Mouse (Mus musculus) liver, embryonic 11.5 days (tissue): ENCODE results near the gene Hoxa7. TPM values are rescaled to one million over a fixed set of nuclear protein-coding genes. Genes with fewer than 3 reads are reported as not detected.
A peak's percentile ranks its signal among the peaks of the same experiment; 100 is the strongest.

ENCODE experiments used
- ATAC-seq: fragments of 200-750 bp; cut with Nextera tagmentation; replicated peaks from 2 replicates; pipeline ENCODE4 v1.8.0; 2017; ENCODE audit warnings: moderate number of reproducible peaks, mild to moderate bottlenecking, moderate TSS enrichment, moderate library complexity; ENCODE audit not compliant: low FRiP score
- DNase-seq: peaks from one replicate; pipeline ENCODE4 v3.0.0-alpha.2; 2017; ENCODE audit warnings: low spot score
- H3K27ac ChIP-seq: fragments of 300-500 bp; sonication (generic); 2 replicates; pipeline ENCODE4 v1.5.1; 2014; ENCODE audit warnings: mild to moderate bottlenecking, low read depth, low read length, control low read depth
- H3K27me3 ChIP-seq: fragments of 300-500 bp; sonication (generic); replicated peaks from 2 replicates; pipeline ENCODE4 v1.6.1; 2014; ENCODE audit warnings: low read length, mixed read lengths; ENCODE audit not compliant: control insufficient read depth, insufficient read depth
- H3K36me3 ChIP-seq: fragments of 300-500 bp; sonication (generic); 2 replicates; pipeline ENCODE4 v1.6.1; 2014; ENCODE audit warnings: mild to moderate bottlenecking, low read length, moderate library complexity, mixed read lengths; ENCODE audit not compliant: control insufficient read depth, insufficient read depth
- H3K4me1 ChIP-seq: fragments of 300-500 bp; sonication (generic); replicated peaks from 2 replicates; pipeline ENCODE4 v1.6.1; 2014; ENCODE audit warnings: low read length, mixed read lengths; ENCODE audit not compliant: control insufficient read depth, insufficient read depth
- H3K4me2 ChIP-seq: fragments of 300-500 bp; sonication (generic); 2 replicates; pipeline ENCODE4 v1.6.1; 2014; ENCODE audit warnings: mild to moderate bottlenecking, control low read depth, moderate library complexity
- H3K4me3 ChIP-seq: fragments of 300-500 bp; sonication (generic); 2 replicates; pipeline ENCODE4 v1.5.1; 2014; ENCODE audit warnings: low read depth, low read length, control low read depth
- H3K9ac ChIP-seq: fragments of 300-500 bp; sonication (generic); 2 replicates; pipeline ENCODE4 v1.6.1; 2014; ENCODE audit warnings: low read depth, low read length, control low read depth
- H3K9me3 ChIP-seq: fragments of 300-500 bp; sonication (generic); 2 replicates; pipeline ENCODE4 v1.6.1; 2016; ENCODE audit warnings: low read length, inconsistent platforms, mixed read lengths; ENCODE audit not compliant: control insufficient read depth
- whole genome bisulfite sequencing: fragments of 180-500 bp; shearing (Covaris S2); extraction: QIAGEN DNeasy Blood & Tissue Kit; methylation state at CpG from one replicate; pipeline ENCODE4 v1.1.7; 2014; 5-methylcytosine and 5-hydroxymethylcytosine counted together
- polyA plus RNA-seq: library from polyadenylated mRNA; unstranded; fragments of >200 nt; fragmentation: Nextera tagmentation; extraction: Ambion mirVana; gene quantifications from 2 replicates; pipeline ENCODE4 v1.2.1, GENCODE M21; 2014

Hoxa7 gene
- polyA plus RNA-seq, 1 experiment from 2014 or later = 2.7 TPM

DNA sequence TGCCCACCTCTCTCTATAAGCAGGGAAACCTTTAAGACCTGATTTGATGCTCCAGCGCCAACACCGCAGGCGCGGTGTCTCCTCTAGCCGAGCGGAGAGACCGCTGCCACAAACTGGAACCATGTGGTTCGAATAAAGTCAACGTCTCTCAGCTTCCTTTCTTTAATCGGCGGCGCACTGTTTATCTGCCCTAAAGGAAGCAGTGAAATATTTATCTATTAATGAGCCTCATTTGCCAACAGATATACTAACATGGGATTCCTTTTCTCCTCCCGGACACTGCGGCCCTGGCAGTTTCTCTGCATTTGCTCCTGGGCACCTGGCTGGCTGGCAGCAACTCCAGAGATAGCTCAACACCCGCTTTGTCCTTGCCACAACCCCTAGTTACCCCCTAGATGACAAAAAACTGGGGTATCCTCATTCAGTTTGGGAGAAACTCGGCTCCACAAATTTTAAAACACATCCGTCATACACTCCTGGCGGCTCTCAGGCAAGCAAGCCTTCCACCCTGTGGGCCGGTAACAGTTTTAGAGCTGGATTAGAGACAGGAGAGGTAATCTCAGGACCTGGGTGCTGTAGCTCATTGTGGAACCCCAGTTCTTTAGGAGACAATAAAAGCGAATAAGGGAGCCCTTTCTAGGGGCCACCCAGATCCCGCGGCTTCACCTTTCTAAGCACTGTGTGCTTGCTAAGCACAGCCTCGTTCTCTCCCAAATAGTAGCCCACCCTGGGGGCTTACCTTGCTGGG is 3.6 kb downstream of the Hoxa7 start:
- H3K4me2 ChIP-seq = peak overlapping the region; percentile 62
- WGBS = 7% methylated on average over 23 of the region's 23 CpGs
- no peaks in the 10 kb centered on the region for H3K9me3 ChIP-seq
- no peak for ATAC-seq
- H3K4me1 ChIP-seq = no peaks in the 10 kb centered on the region
- no peak overlapping the region for H3K9ac ChIP-seq
- H3K36me3 ChIP-seq = no peaks in the 10 kb centered on the region
- H3K27me3 ChIP-seq = peaks cover 100% of the 10 kb centered on the region
- H3K27ac ChIP-seq = no peak overlapping the region
- peak overlapping the region; percentile 40; the same call in 1 of the 2 replicates for H3K4me3 ChIP-seq
- no peak for DNase-seq

DNA sequence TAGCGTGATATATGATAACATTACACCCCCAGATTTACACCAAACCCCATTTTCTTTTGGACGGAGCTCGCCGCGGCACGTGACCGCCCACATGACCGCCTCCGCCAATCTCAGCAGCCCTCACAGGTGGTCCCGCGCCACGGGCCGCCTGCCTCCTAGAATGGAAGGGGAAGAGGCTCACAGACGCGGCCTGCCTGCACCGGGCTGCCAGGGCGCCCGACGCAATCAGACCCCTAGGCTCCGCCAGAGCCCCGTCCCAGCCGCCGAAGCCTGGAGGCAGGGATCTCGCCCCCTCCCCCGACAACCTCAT is 4.2 kb downstream of the Hoxa7 start:
- no peaks in the 10 kb centered on the region for H3K36me3 ChIP-seq
- ATAC-seq = no peak
- H3K9me3 ChIP-seq = no peaks in the 10 kb centered on the region
- WGBS = under 1% methylated on average over 25 of the region's 25 CpGs
- no peak overlapping the region for H3K27ac ChIP-seq
- no peak overlapping the region for H3K9ac ChIP-seq
- H3K4me1 ChIP-seq = no peaks in the 10 kb centered on the region
- peak overlapping the region; percentile 62 for H3K4me2 ChIP-seq
- DNase-seq = no peak
- peak overlapping the region; percentile 40 for H3K4me3 ChIP-seq
- peaks cover 100% of the 10 kb centered on the region for H3K27me3 ChIP-seq

- ATAC-seq = no peak
- no peak for DNase-seq
- H3K27me3 ChIP-seq = peaks cover 100% of the 10 kb centered on the region
- H3K36me3 ChIP-seq = no peaks in the 10 kb centered on the region
- 2% methylated on average over 60 of the region's 60 CpGs for WGBS
- H3K9me3 ChIP-seq = no peaks in the 10 kb centered on the region
- peak overlapping the region; percentile 40 for H3K4me3 ChIP-seq
- H3K9ac ChIP-seq = peak overlapping the region; percentile 12; the same call in 1 of the 2 replicates
- H3K4me1 ChIP-seq = no peaks in the 10 kb centered on the region; the same call in 1 of the 2 replicates
- no peak overlapping the region for H3K27ac ChIP-seq
- H3K4me2 ChIP-seq = peak overlapping the region; percentile 62
Measured at GRCm38 (mm10) chr6:52216691-52217458, 4.8 kb downstream of the Hoxa7 start.

DNA sequence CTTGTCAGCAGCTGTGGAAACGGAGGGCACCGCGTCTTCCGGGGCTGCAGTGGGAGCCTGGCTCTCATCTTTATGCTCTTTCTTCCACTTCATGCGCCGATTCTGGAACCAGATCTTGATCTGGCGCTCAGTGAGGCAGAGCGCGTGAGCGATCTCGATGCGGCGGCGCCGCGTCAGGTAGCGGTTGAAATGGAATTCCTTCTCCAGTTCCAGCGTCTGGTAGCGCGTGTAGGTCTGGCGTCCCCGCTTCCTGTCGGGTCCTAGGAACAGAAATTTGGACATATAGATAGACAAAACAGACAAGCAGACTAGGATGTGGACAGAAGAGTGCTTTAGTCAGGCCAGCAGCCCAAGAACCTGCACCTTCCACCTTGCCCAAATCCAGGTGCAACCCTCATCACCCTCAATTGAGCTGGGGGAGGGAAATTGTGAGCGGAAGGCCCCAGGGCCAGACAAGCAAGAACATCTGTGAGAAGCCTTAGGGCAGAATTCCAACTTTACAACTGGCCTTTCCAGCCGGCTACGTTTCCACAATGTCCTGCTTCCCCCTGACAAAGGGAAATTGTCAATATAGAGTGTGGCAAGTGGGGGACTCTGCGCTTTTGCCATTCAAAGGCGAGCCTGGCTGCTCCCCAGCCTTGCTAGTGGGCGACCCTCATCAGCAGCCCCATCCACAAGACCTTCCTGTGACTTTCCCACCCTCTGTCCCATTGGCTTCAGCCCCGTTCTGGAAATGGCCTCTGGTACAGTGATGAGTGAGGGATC is 5.7 kb downstream of the Hoxa7 start:
- Histone ChIP-seq H3K27me3 (peaks cover 100% of the 10 kb centered on the region), H3K4me1 (no peaks in the 10 kb centered on the region; the same call in 1 of the 2 replicates), H3K9me3 (no peaks in the 10 kb centered on the region), H3K4me2 (peak overlapping the region; percentile 23; the same call in 1 of the 2 replicates), H3K36me3 (no peaks in the 10 kb centered on the region), H3K9ac (no peak overlapping the region), H3K4me3 (no peak overlapping the region), H3K27ac (no peak overlapping the region)
- ATAC-seq = no peak
- DNase-seq = no peak
- WGBS = 4% methylated on average over 30 of the region's 30 CpGs

DNA sequence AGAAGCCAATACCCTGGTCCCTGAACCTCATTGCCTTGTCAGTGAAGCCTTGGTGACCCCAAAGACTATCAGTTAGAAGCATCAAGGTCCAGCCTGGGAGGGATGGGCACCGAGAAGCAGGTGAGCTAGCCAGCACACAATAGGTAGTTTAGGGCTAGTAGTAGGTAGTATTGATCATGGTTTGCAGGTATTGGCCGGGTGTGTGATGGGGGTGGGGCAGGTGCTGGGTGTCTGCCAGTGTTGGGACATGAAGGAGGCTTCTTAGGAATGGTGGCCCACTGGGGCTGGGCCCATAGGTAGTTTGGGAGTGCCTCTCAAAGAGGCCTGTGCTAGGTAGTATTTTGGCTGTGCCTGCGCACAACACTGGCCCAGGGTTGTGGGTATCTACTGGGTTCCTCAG is 6.6 kb downstream of the Hoxa7 start:
- H3K9ac ChIP-seq = no peak overlapping the region
- H3K9me3 ChIP-seq = no peaks in the 10 kb centered on the region
- DNase-seq (no peak), ATAC-seq (no peak)
- H3K4me1 ChIP-seq = no peaks in the 10 kb centered on the region; the same call in 1 of the 2 replicates
- H3K4me2 ChIP-seq = no peak overlapping the region
- H3K36me3 ChIP-seq = no peaks in the 10 kb centered on the region
- peaks cover 100% of the 10 kb centered on the region for H3K27me3 ChIP-seq
- H3K27ac ChIP-seq = no peak overlapping the region
- 16% methylated on average over 3 of the region's 3 CpGs for WGBS
- no peak overlapping the region for H3K4me3 ChIP-seq

- ATAC-seq = no peak
- 23% methylated on average over 5 of the region's 5 CpGs for WGBS
- H3K9me3 ChIP-seq = no peaks in the 10 kb centered on the region
- H3K27ac ChIP-seq = no peak overlapping the region
- H3K4me2 ChIP-seq = no peak overlapping the region
- DNase-seq = no peak
- H3K36me3 ChIP-seq = no peaks in the 10 kb centered on the region
- H3K4me1 ChIP-seq = no peaks in the 10 kb centered on the region; the same call in 1 of the 2 replicates
- H3K4me3 ChIP-seq = no peak overlapping the region
- peaks cover 100% of the 10 kb centered on the region for H3K27me3 ChIP-seq
- H3K9ac ChIP-seq = no peak overlapping the region
Measured at GRCm38 (mm10) chr6:52214271-52214670, 7.4 kb downstream of the Hoxa7 start.

- 3% methylated on average over 38 of the region's 38 CpGs for WGBS
- Histone ChIP-seq H3K4me1 (no peaks in the 10 kb centered on the region; the same call in 1 of the 2 replicates), H3K27ac (no peak within 1 kb of the TSS), H3K36me3 (no peaks in the 10 kb centered on the region), H3K9ac (no peak within 1 kb of the TSS), H3K4me3 (peak within 1 kb of the TSS; percentile 29), H3K4me2 (peak within 1 kb of the TSS; percentile 48), H3K9me3 (no peaks in the 10 kb centered on the region), H3K27me3 (peaks cover 100% of the 10 kb centered on the region)
- ATAC-seq (no peak), DNase-seq (no peak)
Measured at GRCm38 (mm10) chr6:52213119-52213986, 8.3 kb downstream of the Hoxa7 start, which contains the start of the genes Hoxa3 and Gm28308. Hoxa3 (minus strand) TSS chr6:52213336. Gm28308 (minus strand) TSS chr6:52213339.
